Mouse (Mus musculus): ENCODE results near the gene Slc7a8.

Gene Slc7a8

DNA sequence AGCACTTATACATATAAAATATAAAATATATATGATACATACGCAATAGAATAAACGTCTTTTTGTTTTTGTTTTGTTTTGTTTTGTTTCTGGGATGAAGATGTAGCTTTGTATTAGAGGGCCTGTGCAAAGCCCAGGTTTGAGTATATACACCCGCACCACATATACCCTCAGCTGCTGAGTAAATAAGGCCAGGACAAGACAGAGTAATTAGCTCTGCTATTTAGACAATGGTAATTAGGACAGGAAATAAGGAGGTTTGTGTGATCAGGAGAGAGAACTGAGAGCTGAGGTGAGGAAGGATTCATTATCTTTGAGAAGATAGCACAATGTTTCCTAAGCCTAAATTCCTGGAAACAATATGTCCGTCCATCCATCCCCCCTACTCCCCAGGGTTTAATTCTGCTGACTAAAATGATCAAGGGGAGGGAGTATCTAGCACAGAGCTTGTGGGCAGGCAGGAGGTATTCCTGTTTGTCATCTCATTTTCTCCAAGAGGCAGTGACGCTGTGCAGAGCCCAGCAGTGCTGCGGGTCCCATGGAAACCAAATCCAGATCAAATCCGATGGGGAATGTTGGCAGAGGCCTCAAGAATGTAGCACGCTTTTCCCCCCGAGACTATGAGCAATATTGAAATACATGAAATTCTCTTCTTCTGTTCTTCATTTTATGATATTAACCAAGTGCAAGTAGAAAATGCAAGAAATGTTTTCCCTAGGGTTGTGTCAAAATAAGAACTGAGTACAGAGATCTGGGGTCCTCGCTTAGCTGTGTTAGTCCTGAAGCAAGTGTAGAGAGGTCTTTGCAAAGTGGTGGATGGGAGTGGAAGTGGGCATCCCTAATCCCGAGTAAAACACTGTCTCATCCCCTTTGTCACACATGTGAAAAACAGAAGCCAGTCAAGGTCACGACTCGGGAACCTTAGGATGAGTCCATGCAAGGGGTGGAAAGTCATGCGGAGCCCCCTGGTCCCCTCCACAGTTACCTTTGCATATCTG lies 44.9 kb downstream of the Slc7a8 start:
- DNase-seq = no peak

DNA sequence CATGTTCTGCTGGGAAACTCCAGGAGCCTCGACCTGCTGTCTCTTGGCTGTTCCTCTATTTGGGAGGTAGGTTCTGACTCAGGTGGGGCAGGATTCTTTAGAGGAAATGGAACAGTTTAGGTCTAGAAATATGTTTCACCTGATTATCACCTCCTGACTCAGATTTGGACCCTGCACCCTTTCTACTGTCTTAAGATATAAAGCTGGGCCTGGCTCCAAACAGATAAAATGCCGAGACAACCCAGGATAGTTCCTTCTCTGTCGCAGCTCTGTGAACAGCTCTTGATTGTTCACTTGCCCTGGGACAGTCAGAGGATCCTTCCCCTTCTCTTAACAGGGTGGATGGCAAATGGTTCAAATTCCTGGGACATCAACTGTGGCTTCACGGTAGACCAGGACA lies 46.5 kb downstream of the Slc7a8 start:
- DNase-seq = no peak

DNA sequence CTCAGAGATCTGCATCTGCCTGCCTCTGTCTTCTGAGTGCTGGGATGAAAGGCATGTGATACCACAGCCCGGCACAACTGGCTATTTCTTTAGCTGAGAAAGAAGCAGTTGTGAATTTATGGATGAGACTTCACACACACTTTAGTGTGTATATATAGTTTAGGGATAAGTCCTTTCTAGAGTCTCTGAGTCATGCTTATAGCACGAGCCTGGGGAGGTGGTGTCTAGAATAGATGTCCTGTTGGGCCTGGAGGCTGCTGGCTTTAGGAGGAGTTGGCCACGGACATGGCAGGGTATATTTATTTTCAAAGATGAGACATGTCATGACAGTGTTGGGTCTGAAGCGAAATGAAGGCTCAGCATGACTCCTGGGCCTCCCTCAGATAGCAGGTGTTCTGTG lies 47.7 kb downstream of the Slc7a8 start:
- no peak for DNase-seq

DNA sequence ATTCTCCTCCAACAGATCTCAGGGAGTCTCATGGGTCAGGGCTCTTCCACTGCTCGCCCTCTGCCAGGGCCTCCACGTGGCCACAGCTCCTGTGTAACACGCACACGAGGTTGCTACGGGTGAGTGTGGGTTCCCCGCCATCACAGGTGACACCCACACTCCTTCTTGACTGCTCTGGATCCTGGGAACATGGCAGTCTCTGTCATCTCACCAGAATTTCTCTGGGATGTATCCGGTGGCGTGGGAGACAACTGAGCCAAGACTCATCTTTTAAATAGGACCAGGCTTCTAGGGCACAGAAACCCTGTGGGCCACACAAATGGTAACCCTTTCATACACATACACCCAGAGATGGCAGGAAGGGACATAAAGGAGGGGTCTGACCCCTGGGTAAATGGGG lies 49.5 kb downstream of the Slc7a8 start:
- no peak for DNase-seq

DNA sequence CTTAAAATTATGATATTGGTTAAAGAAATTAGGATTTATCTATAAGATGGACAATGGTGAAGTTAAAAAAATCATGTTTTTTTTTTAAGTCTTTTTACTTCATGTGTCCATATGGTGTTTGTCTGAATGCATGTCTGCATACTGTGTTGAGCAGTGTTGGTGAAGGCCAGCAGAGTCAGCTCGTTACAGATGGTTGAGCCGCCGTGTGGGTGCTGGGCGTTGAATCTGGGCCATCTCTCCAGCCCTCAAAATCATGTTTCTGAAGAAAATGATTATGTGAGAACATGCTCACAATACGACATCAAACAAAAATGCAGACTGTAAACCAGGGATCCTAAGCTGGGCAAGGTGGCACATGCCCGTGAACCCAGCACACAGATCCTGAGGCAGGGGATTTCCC lies 51.4 kb downstream of the Slc7a8 start:
- DNase-seq = no peak

DNA sequence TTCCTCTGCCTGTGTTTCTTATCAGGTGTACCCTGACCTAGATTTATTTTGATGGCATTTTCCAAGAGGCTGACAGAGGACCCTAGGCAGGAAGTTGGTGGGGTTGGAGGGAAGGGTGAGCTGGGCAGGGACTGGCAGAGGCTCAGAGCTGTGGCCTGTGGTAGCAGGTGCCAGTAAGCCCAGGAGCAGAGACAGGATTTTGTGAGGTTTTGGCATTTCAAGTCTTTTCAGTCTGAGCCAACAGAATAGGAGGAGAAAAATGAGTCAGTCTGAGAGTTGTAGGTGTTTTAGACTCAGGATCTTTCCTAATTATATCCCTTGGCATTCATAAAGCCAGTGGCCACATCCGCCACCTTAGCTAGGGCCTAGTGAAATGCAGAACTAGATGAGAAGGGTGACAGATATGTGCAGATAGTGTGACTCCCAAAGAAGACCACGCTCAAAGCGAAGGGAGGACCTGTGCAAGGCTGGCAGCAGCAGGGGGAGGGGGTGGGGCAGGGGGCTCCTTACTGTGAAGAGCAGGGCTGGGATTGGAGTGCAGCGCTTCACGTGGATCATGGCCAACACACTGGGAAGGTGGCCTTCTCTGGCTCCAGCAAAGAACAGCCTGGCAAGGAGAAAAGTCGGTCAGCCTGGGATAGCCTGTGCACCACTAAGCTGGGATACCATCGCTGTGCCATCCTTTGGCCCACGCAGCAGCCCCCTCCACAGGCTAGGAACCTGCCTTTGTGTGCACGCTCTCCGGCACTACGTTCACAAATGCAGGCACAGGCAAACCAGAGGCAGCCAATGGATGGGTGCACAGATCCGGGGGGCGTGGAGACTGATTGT lies 52.7 kb downstream of the Slc7a8 start:
- DNase-seq = no peak

DNA sequence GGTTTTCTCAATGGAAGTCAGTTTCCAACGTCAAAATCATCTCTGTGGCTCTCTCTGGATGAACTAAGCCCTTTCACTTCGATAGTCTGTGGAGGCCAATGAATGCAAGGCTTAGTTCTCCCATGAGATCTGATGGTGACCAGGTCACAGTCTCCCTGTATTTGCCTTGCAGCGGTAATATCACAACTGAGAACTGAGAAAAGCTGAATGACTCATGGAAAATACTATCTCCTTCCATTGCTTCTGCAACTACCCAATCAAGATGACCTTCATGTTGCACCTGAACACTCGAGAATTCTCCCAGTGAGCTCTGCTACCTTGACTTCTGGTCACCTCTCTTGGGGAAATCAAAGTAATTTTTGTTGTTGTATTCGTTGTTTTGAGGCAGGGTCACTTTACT lies 54.2 kb downstream of the Slc7a8 start:
- no peak for DNase-seq

DNA sequence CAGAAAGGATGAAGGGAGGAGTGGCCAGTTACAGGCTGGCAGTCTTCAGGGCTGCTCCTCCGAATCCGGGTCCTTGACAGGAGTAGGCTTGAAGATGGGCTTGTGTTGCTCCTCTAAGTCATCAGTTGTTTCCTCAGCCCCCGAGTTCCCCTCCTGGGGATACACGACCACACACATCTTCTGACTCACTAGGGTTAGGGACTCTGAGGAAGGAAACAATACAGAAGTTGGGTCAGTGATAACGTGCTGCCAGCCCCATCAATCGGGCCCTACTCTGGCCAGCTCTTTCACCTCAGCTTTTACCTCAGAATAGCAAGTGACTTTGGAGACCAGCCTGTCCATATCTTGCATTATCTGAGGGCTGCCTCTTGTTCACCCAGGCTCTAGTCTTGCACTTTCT lies 57.7 kb downstream of the Slc7a8 start:
- no peak for DNase-seq

DNA sequence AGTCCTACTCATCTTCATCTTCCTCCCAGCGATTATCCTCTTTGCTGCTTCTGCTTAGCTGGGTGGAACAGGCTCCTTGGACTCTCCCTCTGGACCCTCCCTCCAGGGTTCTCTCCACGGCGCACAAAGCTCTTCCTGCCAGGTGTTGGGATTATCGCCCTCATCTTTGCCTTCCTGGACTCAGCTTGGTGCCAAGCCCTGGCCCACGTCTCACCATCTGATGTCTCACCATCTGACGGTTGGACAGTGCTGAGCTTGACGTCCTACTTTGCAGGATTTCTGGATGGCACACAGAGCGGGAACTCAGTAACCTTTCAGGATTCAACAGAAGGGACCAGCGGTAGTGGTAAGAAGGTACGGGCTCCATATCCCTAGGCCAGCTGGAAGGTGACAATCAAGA lies 60.0 kb downstream of the Slc7a8 start:
- no peak for DNase-seq

DNA sequence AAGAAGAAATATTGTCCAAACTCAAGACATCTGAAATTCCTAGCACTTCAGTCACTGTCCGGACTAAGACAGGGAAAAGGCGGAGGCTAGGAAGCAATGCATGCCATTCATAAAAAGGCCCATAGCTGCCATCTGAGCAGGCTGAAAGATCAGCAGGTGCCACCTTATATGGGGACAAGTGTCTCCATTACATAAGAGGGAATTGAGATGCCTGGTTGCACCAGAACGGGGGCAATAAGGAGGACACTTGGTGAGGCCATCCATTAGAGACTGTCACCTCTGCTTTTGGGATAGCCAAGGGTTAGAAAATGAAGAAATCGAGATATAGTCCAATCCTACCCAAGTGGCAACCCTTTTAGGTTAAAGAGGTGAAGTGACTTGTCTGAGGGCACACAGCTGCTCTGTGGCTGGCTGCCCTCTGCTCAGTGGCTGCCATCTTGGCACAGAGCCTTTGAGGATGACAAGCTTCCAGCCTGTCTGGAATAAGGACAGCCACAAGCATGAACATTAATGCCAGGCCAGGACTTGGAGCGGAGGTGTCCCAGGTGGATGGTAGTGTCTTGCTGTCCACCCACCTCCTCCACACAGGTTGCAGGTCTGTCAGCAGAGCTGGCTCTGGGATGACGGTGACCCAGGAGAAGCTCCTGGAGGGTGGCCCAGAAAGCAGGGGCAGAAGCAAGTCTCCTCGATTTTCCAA lies 60.9 kb downstream of the Slc7a8 start:
- DNase-seq = no peak

DNA sequence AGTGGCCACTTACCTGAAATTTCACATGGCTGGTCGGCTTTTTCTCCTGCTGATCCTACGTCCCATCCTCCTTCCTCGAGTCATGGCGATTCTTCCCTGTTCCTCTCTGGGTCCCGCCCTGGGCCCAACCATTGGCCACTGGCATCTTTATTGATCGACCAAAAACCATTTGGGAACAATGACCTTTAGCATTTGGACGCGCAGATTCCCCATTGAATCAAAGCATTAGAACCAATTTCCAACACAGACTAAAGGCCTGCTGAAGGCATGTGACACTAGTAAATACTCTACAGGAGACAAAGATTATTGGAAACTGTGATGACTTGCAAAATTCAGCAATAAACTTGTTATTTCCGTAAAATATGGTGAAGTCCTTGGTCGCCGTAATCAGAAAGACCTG lies 61.7 kb downstream of the Slc7a8 start:
- DNase-seq = no peak

DNA sequence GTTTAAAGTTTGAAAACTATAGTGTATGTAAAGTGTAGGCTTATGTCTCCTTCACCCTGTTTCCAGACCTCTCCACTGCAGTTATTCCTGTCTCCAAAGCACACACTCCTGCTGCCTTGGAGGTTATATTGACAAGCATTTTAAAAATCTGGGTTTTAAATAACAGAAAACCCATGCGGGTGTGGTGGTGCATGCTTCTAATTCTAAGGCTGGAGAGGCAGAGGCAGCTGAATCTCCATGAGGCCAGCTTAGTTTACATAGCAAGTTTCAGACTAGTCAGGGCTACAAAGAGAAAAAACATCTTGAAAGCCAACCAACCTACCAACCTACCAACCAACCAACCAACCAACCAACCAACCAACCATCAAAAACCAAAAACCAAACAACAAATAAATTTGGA lies 66.3 kb downstream of the Slc7a8 start:
- DNase-seq = no peak

DNA sequence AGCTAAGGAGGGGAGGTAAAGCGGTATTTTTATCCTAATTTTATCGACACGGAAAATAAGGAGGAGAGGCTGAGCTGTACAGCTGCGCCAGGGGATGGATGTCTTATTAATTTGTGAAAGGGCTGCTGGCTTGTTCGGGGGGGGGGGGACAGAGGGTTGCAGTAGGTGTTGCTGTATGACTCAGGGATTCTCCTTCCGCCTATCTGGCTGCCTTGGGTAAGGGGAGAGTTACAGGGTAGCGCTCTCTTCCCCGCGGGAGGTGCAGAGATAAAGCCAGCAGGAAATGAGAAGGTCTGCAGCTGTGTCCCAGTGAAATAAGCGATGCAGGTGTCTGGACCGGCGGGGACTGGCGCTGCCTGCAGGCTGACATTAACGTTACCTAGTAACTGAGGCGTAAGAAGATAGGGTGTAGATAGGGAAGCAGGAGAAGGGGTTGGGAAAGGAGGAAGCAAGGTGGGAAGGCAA lies 67.1 kb downstream of the Slc7a8 start:
- DNase-seq = peak; percentile 37

DNA sequence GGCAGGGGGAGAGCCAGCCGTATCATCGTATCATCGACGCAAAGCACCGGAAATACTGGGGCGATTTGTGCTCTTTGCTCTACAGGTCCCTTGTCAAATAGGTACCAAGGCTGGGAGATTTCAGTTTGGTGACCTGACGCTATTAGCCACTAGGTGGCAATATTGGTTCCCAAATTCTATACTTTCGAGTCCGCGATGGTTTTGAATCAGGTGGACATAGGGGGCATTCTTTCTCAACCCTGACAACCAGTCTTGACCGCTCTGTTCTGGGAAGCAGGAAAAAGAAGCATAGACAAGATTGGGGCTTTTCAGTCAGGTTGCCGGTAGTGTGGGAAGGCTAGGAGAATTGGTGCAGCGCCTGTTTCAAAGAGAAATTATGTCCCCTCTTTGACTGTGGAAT lies 67.6 kb downstream of the Slc7a8 start:
- DNase-seq = peak; percentile 79

DNA sequence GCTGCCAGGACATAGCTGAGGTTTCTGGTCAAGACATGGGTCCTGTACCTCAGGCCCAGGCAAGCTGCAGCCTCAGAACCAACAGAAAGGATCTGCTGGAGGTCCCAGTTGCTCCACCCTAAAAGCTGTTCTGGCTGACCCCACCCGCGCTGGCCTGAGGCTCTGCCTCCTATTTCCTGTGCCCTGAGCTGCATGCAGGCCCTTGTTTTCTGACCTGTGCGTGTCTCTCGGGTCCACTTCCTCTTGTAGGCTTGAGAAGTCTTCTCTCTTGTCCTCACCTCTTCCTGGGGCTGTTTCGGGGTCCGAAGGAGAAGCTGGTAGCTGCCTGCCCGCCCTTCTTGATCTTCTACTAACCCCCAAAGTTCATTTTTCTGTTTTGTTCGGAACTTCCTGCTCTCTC lies 68.9 kb downstream of the Slc7a8 start:
- DNase-seq = peak; percentile 63

DNA sequence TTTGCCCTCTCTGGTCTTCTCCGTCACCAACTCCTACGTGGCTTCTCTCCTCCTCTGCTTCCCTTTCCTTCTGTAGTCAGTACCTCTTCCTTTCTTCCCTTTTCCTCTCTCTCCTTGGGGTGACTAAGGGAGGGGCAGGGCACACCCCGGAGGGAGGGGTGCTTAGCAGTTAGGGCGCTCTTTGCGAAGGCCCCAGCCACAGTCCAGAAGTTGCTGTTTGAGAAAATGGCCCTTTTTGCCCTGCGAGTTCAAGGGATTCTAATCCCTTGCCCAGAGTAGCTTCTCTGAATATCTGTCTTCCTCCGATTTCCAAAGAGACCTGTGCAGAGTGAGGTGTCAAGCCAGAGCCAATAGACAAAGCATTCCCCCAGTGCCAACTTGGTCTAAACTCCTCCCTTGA lies 69.7 kb downstream of the Slc7a8 start, which contains the start of gene Cebpe:
Gene Cebpe (minus strand): TSS at position 101 of the 400 bp plus-strand sequence.
- no peak for DNase-seq

DNA sequence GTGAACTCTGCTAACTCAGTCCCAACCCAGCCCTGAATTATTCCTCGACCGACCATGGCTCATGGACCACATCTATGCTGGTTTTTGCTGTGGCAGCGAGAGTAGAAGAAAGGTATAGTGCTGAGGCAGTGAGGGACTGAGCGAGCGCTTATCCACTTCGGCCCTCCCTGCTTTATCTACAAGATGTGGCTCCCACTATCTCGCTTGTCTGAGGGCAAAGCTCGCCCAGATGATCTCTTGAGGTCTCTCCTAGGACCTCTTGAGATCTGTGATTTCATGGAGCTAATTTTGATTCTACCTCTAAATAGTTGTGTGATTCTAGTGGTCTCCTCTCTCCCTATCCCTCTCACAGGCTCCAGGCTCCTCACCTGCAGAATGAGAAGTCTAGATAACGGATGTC lies 72.7 kb downstream of the Slc7a8 start:
- no peak for DNase-seq

DNA sequence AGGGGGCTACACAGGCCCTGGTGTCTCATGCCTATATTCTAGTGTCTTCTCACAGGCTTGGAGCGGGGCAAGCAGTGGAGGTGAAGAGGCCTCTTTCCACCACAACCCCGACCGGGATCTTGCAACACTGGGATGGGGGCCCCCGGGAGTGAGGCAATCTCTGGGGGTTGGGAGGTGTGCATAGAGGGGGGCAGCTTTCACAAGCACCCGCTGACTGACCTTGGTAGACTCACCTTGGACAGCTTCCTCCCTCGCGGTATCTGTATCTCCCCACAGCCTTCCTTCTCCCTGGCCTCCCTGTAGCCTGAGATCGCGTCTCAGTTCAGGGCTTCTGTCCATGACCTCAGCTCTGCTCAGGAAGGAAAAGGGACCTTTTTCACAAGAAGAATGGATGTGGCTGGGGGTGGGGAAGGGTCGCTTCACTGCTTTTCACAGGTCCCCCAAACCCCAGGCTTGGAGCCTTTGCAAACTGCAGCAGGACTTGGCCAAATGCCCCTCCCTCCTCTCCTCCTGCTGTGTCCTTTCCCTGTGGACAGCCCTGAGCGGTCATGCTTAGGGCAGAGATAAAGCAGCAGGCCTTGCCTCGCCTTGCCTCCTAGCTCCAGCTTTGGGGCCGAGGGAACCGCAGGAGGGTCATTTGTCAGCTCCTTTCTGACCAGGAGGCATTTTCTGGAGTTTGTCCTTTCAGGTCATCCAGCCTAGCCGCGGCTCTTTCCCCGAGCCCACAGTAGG lies 75.0 kb downstream of the Slc7a8 start:
- DNase-seq = no peak

DNA sequence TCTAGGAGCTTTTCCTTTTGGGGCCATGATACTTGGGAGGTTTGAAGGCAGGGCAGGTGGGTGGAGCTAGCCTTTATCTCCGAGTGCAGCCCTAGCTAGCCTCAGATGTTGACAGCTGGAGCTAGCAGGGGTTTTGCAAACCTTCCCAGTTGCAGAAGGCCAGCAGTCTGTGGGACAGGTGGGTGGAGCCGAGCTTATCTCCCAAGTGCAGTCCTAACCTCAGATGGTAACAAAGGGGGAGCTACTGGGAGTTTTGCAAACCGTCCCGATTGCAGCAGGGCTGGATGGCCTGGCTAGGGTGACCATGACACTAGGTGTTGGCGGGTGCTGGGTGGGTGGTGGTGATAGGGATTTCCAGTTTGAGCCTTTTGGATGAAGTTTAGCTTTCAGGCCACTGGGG lies 75.9 kb downstream of the Slc7a8 start:
- no peak for DNase-seq

DNA sequence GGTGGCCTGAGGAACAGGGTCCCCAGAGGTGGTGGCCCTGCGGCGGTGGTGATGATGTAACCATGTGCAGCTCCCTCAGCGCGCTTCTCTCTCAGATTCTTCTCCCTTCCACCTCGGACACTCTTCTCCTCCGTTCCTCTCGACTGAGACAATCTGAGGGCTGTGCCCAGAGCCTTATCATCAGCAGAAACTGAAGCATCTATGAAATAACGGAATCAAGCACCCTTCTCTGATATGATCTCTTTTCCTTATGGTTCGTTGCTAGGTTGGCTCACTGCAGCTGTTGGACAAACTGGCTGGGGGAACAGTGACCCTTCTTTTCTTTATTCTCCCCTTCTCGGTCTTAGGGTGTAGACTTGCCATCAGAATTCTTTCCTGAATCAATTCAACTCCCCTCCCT lies 78.5 kb downstream of the Slc7a8 start:
- no peak for DNase-seq

DNA sequence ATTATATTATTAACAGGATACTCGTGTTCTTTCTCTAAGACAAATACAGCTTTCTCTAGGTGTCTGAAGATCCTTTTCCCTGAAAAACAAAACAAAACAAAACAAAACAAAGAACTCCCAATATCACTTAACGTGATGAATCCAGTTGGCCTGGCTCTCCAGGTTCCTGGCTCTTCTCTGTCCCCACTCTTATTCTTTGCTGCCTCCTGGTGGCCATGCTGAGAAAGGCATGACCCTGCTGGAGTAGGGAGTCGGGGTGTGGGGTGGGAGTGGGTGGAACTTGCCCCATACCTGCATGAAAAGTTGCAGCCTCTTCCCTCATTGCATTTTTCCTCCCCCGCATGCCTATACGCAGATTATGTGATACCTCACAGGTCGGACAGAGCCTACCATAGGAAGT lies 80.4 kb downstream of the Slc7a8 start:
- peak; percentile 90 for DNase-seq

DNA sequence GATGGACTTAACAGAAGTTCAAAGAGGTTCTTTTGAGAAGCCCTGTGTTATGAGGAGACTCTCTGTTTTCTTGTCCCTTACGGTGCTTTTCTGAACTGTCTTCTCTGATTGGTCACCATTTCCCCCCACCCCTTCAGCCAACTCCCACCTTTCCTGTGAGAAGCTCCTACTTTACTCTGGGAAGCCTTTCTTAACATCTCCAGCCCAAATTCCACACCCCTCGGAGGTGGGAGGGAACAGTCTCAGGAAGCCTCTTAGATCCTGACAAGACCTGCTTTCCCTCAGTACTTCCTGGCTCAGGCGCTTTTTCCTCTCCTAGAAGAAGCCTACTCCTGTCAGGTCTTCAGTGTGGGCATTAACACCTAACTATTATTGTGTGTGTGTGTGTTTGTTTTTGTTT lies 82.2 kb downstream of the Slc7a8 start:
- no peak for DNase-seq

Measured in kidney, postnatal 10 days (tissue).